Mouse (Mus musculus) heart, adult 2 months (tissue): Measurements from ENCODE around the gene Mvp. TPM values are rescaled to one million over a fixed set of nuclear protein-coding genes. Genes with fewer than 3 reads are reported as not detected.
A peak's percentile ranks its signal among the peaks of the same experiment; 100 is the strongest.

Experiments
- DNase-seq, 2 experiments: peaks; one replicate each; pipeline ENCODE4 v3.0.0; 2021
- H3K27ac ChIP-seq: fragments of 200-600 bp; 2 replicates; pipeline ENCODE4 v1.8.1; 2022
- H3K27me3 ChIP-seq: fragments of 200-500 bp; 2 replicates; pipeline ENCODE4 v1.6.1; 2012; ENCODE audit warnings: mild to moderate bottlenecking, low read length, inconsistent platforms, mixed read lengths; ENCODE audit not compliant: control insufficient read depth, insufficient read depth
- H3K36me3 ChIP-seq: fragments of 200-500 bp; 2 replicates; pipeline ENCODE4 v1.6.1; 2012; ENCODE audit warnings: low read length, inconsistent platforms; ENCODE audit not compliant: control insufficient read depth, insufficient read depth
- H3K4me1 ChIP-seq: fragments of 200-500 bp; 2 replicates; pipeline ENCODE4 v1.6.1; 2011; ENCODE audit warnings: low read length; ENCODE audit not compliant: control insufficient read depth, insufficient read depth
- H3K4me3 ChIP-seq: fragments of 200-600 bp; 2 replicates; pipeline ENCODE4 v1.8.1; 2022
- H3K79me2 ChIP-seq: fragments of 200-500 bp; replicated peaks from 2 replicates; pipeline ENCODE4 v1.6.1; 2012; ENCODE audit warnings: mild to moderate bottlenecking, inconsistent platforms, low read length, moderate library complexity, mixed read lengths; ENCODE audit not compliant: control insufficient read depth, insufficient read depth
- H3K9ac ChIP-seq: fragments of 200-500 bp; 2 replicates; pipeline ENCODE4 v1.6.1; 2012; ENCODE audit warnings: low read depth, mild to moderate bottlenecking, control low read depth, inconsistent platforms, low read length, mixed read lengths
- CTCF ChIP-seq: fragments of 200-600 bp; IDR thresholded peaks from 2 replicates; pipeline ENCODE4 v1.8.1; 2022; ENCODE audit warnings: antibody characterized with exemption, mild to moderate bottlenecking, moderate library complexity
- EP300 ChIP-seq: fragments of 200-500 bp; IDR thresholded peaks from 2 replicates; pipeline ENCODE4 v1.6.1; 2011; ENCODE audit warnings: low read depth, low read length, control low read depth; ENCODE audit not compliant: insufficient read depth
- POLR2A ChIP-seq: fragments of 200-500 bp; IDR thresholded peaks from 2 replicates; pipeline ENCODE4 v1.6.1; 2011; ENCODE audit warnings: mild to moderate bottlenecking, low read depth, low read length, control low read depth; ENCODE audit not compliant: insufficient read depth
- WGBS: fragments of 180-500 bp; shearing (Covaris S2); methylation state at CpG from one replicate; pipeline ENCODE4 v1.1.7; 2018; 5-methylcytosine and 5-hydroxymethylcytosine counted together
- intact Hi-C: fragments of 180-260 bp; cut with DNase I; formaldehyde crosslinking; loops from one replicate; pipeline ENCODE4 v1.15.1; 2025
- polyA plus RNA-seq: library from polyadenylated mRNA; depleted of rRNA; stranded (reverse); fragments of >200 nt; gene quantifications from 2 replicates; pipeline ENCODE4 v1.2.3, GENCODE M21; 2012
- total RNA-seq, 2 experiments: library from RNA; stranded (reverse); gene quantifications; 2 replicates each; pipeline ENCODE4 v1.2.3; 2021

Gene Mvp
- total and polyA plus RNA-seq, 3 experiments: 48.8 to 59.1 (median 50.4) TPM

- peak in 1 of 2 experiments; percentile 15 for DNase-seq
- H3K36me3 ChIP-seq: peaks cover 3% of the 10 kb centered on the region; the same call in 1 of the 2 replicates
- intact Hi-C loops: no loop called here
Measured at GRCm38 (mm10) chr7:127023896-127024690, 9.7 kb upstream of the Mvp start.

GRCm38 (mm10) chr7:127023272-127023691 is 8.9 kb upstream of the Mvp start:
- H3K9ac ChIP-seq: peak overlapping the region; percentile 4; the same call in 1 of the 2 replicates
- 73% methylated on average over 13 of the region's 13 CpGs for WGBS

More at GRCm38 (mm10) chr7:127023896-127024690, 9.7 kb upstream of the Mvp start:
- Histone ChIP-seq H3K27ac (peak overlapping the region; percentile 92), H3K4me1 (peaks cover 10% of the 10 kb centered on the region), H3K4me3 (no peak overlapping the region), H3K79me2 (no peaks in the 10 kb centered on the region), H3K27me3 (no peaks in the 10 kb centered on the region), H3K9ac (0 out of 2 replicates have a peak overlapping the region, but pooled peaks have one; percentile 1)
- 0 out of 2 replicates have a peak, but pooled peaks have one; percentile 9 for TF ChIP-seq POLR2A
- TF ChIP-seq CTCF: no peak
- TF ChIP-seq EP300: no peak
- 46% methylated on average over 19 of the region's 19 CpGs for WGBS

GRCm38 (mm10) chr7:127022528-127023271 is 8.3 kb upstream of the Mvp start:
- WGBS: 81% methylated on average over 7 of the region's 7 CpGs
- Histone ChIP-seq H3K4me1 (peaks cover 7% of the 10 kb centered on the region), H3K9ac (no peak overlapping the region), H3K27me3 (no peaks in the 10 kb centered on the region), H3K4me3 (no peak overlapping the region), H3K79me2 (no peaks in the 10 kb centered on the region), H3K27ac (no peak overlapping the region), H3K36me3 (peaks cover 3% of the 10 kb centered on the region; the same call in 1 of the 2 replicates)
- intact Hi-C loops: no loop called here
- no peak for DNase-seq
- no peak for TF ChIP-seq EP300
- no peak for TF ChIP-seq POLR2A
- TF ChIP-seq CTCF: no peak

More at GRCm38 (mm10) chr7:127023272-127023691, 8.9 kb upstream of the Mvp start:
- H3K4me3 ChIP-seq: no peak overlapping the region
- intact Hi-C loops: no loop called here
- no peaks in the 10 kb centered on the region for H3K79me2 ChIP-seq
- H3K36me3 ChIP-seq: peaks cover 3% of the 10 kb centered on the region; the same call in 1 of the 2 replicates
- no peak for TF ChIP-seq POLR2A
- TF ChIP-seq CTCF: no peak
- no peak for TF ChIP-seq EP300
- peak in 1 of 2 experiments; percentile 22 for DNase-seq
- H3K27ac ChIP-seq: no peak overlapping the region
- peaks cover 10% of the 10 kb centered on the region for H3K4me1 ChIP-seq
- H3K27me3 ChIP-seq: no peaks in the 10 kb centered on the region

GRCm38 (mm10) chr7:127021563-127022527 is 7.4 kb upstream of the Mvp start:
- no peak for TF ChIP-seq CTCF
- Histone ChIP-seq H3K36me3 (peaks cover 3% of the 10 kb centered on the region; the same call in 1 of the 2 replicates), H3K4me3 (no peak overlapping the region), H3K27me3 (no peaks in the 10 kb centered on the region), H3K4me1 (peaks cover 6% of the 10 kb centered on the region), H3K9ac (no peak overlapping the region), H3K27ac (peak overlapping the region; percentile 17), H3K79me2 (no peaks in the 10 kb centered on the region)
- intact Hi-C loops: no loop called here
- 60% methylated on average over 5 of the region's 5 CpGs for WGBS
- no peak for DNase-seq

DNA sequence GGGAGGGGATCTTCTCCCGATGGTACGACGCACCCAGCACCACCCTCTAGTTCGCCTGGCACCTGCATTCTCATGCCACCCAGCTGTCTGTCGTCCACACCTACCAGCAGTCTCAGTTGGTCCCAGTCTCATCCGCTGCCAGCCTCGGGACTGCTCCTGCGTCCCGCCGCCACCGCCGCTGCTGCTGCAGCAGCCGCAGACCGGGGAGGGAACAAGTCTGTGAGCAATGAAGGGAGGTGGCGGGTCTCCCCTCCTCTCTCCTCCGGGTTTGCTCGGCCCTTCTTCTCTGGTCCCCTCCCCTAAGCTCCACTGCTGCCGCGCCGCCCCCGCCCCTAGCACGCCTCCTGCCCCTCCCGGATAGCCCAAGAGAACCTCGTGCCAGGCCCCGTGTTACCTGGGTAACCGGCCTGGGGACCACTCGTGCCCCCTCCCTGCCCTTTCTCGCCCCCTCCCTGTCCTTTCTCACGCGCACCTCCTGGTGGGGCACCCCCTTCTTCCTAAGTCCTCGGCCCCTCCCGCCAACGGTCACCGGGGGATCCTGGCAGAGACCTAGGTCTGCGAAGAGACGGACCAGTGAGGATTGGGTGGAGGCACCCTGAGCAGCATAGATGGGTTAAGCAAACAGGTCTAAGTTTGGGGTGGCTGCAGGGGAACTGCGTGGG is 6.6 kb upstream of the Mvp start, which contains the start of the genes Gm42742 and Prrt2:
Gene Gm42742 (minus strand): TSS at position 197 of the 662 bp plus-strand sequence.
Gene Prrt2 (minus strand): TSS at position 311 of the 662 bp plus-strand sequence.
- 4% methylated on average over 35 of the region's 37 CpGs for WGBS
- no peaks in the 10 kb centered on the region for H3K79me2 ChIP-seq
- no peaks in the 10 kb centered on the region for H3K27me3 ChIP-seq
- H3K4me1 ChIP-seq: peaks cover 7% of the 10 kb centered on the region
- peaks cover 3% of the 10 kb centered on the region; the same call in 1 of the 2 replicates for H3K36me3 ChIP-seq
- intact Hi-C loops: no loop called here
- H3K4me3 ChIP-seq: peak within 1 kb of the TSS; percentile 46
- peak within 1 kb of the TSS; percentile 79 for H3K9ac ChIP-seq
- TF ChIP-seq EP300 (no peak), POLR2A (peak; percentile 56)
- peak; percentile 63 to 65 for DNase-seq
- H3K27ac ChIP-seq: peak within 1 kb of the TSS; percentile 36
